8 mouse cellular contexts compared by ENCODE assay signal in the genomic region with DNA sequence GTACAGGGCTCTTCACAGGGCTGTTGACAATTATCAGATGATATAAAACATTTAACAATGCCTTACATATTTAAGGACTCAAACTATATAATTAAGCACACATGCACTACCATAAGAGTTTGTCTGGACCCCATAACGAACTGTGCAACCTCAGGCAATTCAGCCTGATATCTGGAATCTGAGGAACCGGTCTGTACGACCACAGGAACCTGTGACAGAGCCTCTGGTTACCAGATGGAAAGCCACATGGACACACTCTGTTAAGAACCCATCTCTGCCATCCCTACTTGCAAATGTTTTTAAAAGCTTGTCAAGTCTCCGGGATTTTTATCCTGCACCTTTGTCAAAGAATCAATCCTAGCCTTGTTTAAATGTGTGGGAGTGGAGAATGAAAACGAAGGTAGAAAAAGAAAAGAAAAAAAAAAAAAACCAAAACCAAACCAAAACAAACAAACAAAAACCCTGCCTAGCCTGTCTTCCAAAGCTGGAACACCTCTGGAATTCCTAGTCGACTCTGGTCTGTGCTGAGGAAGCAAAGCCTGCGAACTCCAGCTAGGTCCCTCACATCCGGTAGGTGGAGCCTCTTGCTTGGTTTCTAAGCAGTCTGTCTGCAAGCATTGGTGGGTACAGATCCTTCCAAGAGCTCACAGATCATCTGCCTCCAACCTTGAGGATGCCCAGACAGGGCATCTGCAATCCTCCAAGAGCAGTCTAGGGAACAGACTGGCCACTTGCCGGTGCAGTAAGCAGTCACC. TPM values are rescaled to one million over a fixed set of nuclear protein-coding genes. Genes with fewer than 3 reads are reported as not detected.
DNase-seq lines count a peak whose midpoint lies in the region; ATAC-seq lines count a peak whose summit lies in the region.

No protein-coding gene starts in this region.

- no peaks in the 10 kb centered on the region for H3K27me3 ChIP-seq in heart, embryonic 11.5 days (ENCODE audit: control insufficient read depth, insufficient read depth, low read length)
- H3K27me3 ChIP-seq in liver, embryonic 11.5 days (replicated peaks; ENCODE audit: control insufficient read depth, insufficient read depth, low read length): peaks cover 35% of the 10 kb centered on the region

- peaks cover 37% of the 10 kb centered on the region for H3K4me1 ChIP-seq in heart, embryonic 11.5 days (ENCODE audit: control insufficient read depth, insufficient read depth, low read length)
- H3K4me1 ChIP-seq in liver, embryonic 11.5 days (replicated peaks; ENCODE audit: control insufficient read depth, insufficient read depth, low read length): peaks cover 53% of the 10 kb centered on the region

- H3K4me3 ChIP-seq in heart, embryonic 11.5 days (ENCODE audit: low read depth, low read length): peak overlapping the region; percentile 86
- no peak overlapping the region for H3K4me3 ChIP-seq in liver, embryonic 11.5 days (ENCODE audit: low read depth, low read length)

- peak; percentile 84 for DNase-seq in 416B (ENCODE audit: low read depth)
- peak; percentile 90 for DNase-seq in MN1 (ENCODE audit: low spot score)
- peak; percentile 92 for DNase-seq in embryo, embryonic 10.5 days (ENCODE audit: low spot score)
- DNase-seq in kidney, postnatal 14 days: peak; percentile 86
- peak; percentile 46 for DNase-seq in liver, embryonic 11.5 days (ENCODE audit: low spot score)
- DNase-seq in ovary, postnatal 36 days (ENCODE audit: low spot score): peak; percentile 59
- DNase-seq in urinary bladder, postnatal 36 days (ENCODE audit: low spot score in 2 of 2): peak; percentile 46 to 59

- WGBS in heart, embryonic 11.5 days (ENCODE audit: insufficient replicate concordance): 22% methylated on average over 9 of the region's 9 CpGs
- WGBS in liver, embryonic 11.5 days: 24% methylated on average over 9 of the region's 9 CpGs

- peak overlapping the region; percentile 99 for H3K9ac ChIP-seq in heart, embryonic 11.5 days (ENCODE audit: low read depth, low read length)
- no peak overlapping the region for H3K9ac ChIP-seq in liver, embryonic 11.5 days (ENCODE audit: low read depth, low read length)

- no peaks in the 10 kb centered on the region for H3K9me3 ChIP-seq in heart, embryonic 11.5 days (replicated peaks; ENCODE audit: control insufficient read depth, low read length)
- H3K9me3 ChIP-seq in liver, embryonic 11.5 days (ENCODE audit: control insufficient read depth, low read length): no peaks in the 10 kb centered on the region

- ATAC-seq in heart, embryonic 11.5 days (replicated peaks; ENCODE audit: insufficient number of reproducible peaks, low FRiP score, low TSS enrichment): no peak
- no peak for ATAC-seq in liver, embryonic 11.5 days (replicated peaks; ENCODE audit: low FRiP score)

- H3K36me3 ChIP-seq in heart, embryonic 11.5 days (ENCODE audit: control insufficient read depth, insufficient read depth, low read length): peaks cover 9% of the 10 kb centered on the region; the same call in 1 of the 2 replicates
- no peaks in the 10 kb centered on the region for H3K36me3 ChIP-seq in liver, embryonic 11.5 days (ENCODE audit: control insufficient read depth, insufficient read depth, low read length)

- peak overlapping the region; percentile 87 for H3K4me2 ChIP-seq in heart, embryonic 11.5 days
- peak overlapping the region; percentile 80 for H3K4me2 ChIP-seq in liver, embryonic 11.5 days

- peak overlapping the region; percentile 99 for H3K27ac ChIP-seq in heart, embryonic 11.5 days (ENCODE audit: low read depth, low read length)
- no peak overlapping the region for H3K27ac ChIP-seq in liver, embryonic 11.5 days (ENCODE audit: low read depth, low read length)

RNA-seq across cellular contexts. Expression of gene Tpm1, which starts 4.5 kb away (rescaled TPM):
- 4,955 and 5,093 TPM in 2 replicates for polyA plus RNA-seq in heart, embryonic 11.5 days (2014; fragmentation: Nextera tagmentation; extraction: Ambion mirVana)
- 378 and 420 TPM in 2 replicates for polyA plus RNA-seq in liver, embryonic 11.5 days (2014; fragmentation: Nextera tagmentation; extraction: Ambion mirVana)

Comparison
In these comparisons a context has a peak if more than half of its experiments do, and no peak if none do; other contexts are left out.
1. RNA of gene Tpm1, which starts 4.5 kb away (polyA plus RNA-seq): 4,955 to 5,093 TPM in heart, embryonic 11.5 days; 378 to 420 TPM in liver, embryonic 11.5 days; every median in the first group is over 10 times any median in the second.
2. Peak in every context shown above with its lines, with median percentiles within 50 percentile points of each other: DNase-seq.